Mouse (Mus musculus) skeletal muscle tissue, postnatal 0 days (tissue): ENCODE results near the gene Grm8. TPM values are rescaled to one million over a fixed set of nuclear protein-coding genes. Genes with fewer than 3 reads are reported as not detected.

Source experiments
- microRNA counts: library from miRNA; unstranded; fragments of <30 nt; microRNA quantifications from one replicate; lab custom pipeline; 2015
- microRNA-seq, 2 experiments: library from miRNA; unstranded; fragments of <30 nt; microRNA quantifications; one replicate each; pipeline ENCODE4; 2016
- polyA plus RNA-seq: library from polyadenylated mRNA; unstranded; fragments of >200 nt; fragmentation: Nextera tagmentation; extraction: Ambion mirVana; gene quantifications from 2 replicates; pipeline ENCODE4 v1.2.1, GENCODE M21; 2015

The Grm8 gene
- 0.29 and 0.40 TPM in 2 replicates for polyA plus RNA-seq

GRCm38 (mm10) chr6:28135001-28135401 lies at the start of gene Grm8:
TSS of gene Grm8 (minus strand) at chr6:28135178.

MicroRNAs encoded within 50 kb of the gene (microRNA counts, 519-probe panel; counts per million panel counts)
- 296 counts per million, percentile 58 among the panel's probes with 10 or more counts for microRNA mmu-miR-592 (lab: Ali Mortazavi, UCI)

Small RNAs within 50 kb of the gene (microRNA-seq; reads per million reads assigned to microRNA genes)
- gene Mir592 = 10.8 to 11.7 reads per million in 2 experiments
